Mouse (Mus musculus) liver, embryonic 15.5 days (tissue): ENCODE data around the gene Ntng1. TPM values are rescaled to one million over a fixed set of nuclear protein-coding genes. Genes with fewer than 3 reads are reported as not detected.
A peak's percentile ranks its signal among the peaks of the same experiment; 100 is the strongest.

Source experiments
- ATAC-seq: fragments of 200-750 bp; cut with Nextera tagmentation; 2 replicates; pipeline ENCODE4 v1.8.0; 2017; ENCODE audit warnings: moderate number of reproducible peaks, mild to moderate bottlenecking, moderate library complexity; ENCODE audit not compliant: insufficient read depth
- H3K27ac ChIP-seq: fragments of 300-500 bp; sonication (generic); replicated peaks from 2 replicates; pipeline ENCODE4 v1.5.1; 2015; ENCODE audit warnings: mild to moderate bottlenecking, inconsistent platforms
- H3K27me3 ChIP-seq: fragments of 300-500 bp; sonication (generic); 2 replicates; pipeline ENCODE4 v1.6.1; 2015; ENCODE audit warnings: mild to moderate bottlenecking, inconsistent platforms
- H3K36me3 ChIP-seq: fragments of 300-500 bp; sonication (generic); replicated peaks from 2 replicates; pipeline ENCODE4 v1.6.1; 2015; ENCODE audit warnings: moderate library complexity, mild to moderate bottlenecking, inconsistent platforms
- H3K4me1 ChIP-seq: fragments of 300-500 bp; sonication (generic); replicated peaks from 2 replicates; pipeline ENCODE4 v1.6.1; 2015; ENCODE audit warnings: inconsistent platforms
- H3K4me2 ChIP-seq: fragments of 300-500 bp; sonication (generic); 2 replicates; pipeline ENCODE4 v1.6.1; 2015; ENCODE audit warnings: moderate library complexity, mild to moderate bottlenecking, inconsistent platforms
- H3K4me3 ChIP-seq: fragments of 300-500 bp; sonication (generic); replicated peaks from 2 replicates; pipeline ENCODE4 v1.5.1; 2015; ENCODE audit warnings: mild to moderate bottlenecking, inconsistent platforms
- H3K9ac ChIP-seq: fragments of 300-500 bp; sonication (generic); 2 replicates; pipeline ENCODE4 v1.6.1; 2015; ENCODE audit warnings: moderate library complexity, mild to moderate bottlenecking, inconsistent platforms
- H3K9me3 ChIP-seq: fragments of 300-500 bp; sonication (generic); replicated peaks from 2 replicates; pipeline ENCODE4 v1.6.1; 2016; ENCODE audit warnings: inconsistent platforms
- WGBS: fragments of 180-500 bp; shearing (Covaris S2); methylation state at CpG from one replicate; pipeline ENCODE4 v1.1.7; 2015; ENCODE audit warnings: mixed read lengths; ENCODE audit not compliant: insufficient replicate concordance; 5-methylcytosine and 5-hydroxymethylcytosine counted together
- polyA plus RNA-seq: library from polyadenylated mRNA; unstranded; fragments of >200 nt; fragmentation: Nextera tagmentation; extraction: Ambion mirVana; gene quantifications from 2 replicates; pipeline ENCODE4 v1.2.1, GENCODE M21; 2015

Ntng1 gene
- 0.07 and 0.24 TPM in 2 replicates for polyA plus RNA-seq

GRCm38 (mm10) chr3:110143206-110144061 lies at the start of gene Ntng1:
Gene Ntng1, minus strand, starts transcription at chr3:110144011.
- no peaks in the 10 kb centered on the region for H3K9me3 ChIP-seq
- no peak within 1 kb of the TSS for H3K27ac ChIP-seq
- peak within 1 kb of the TSS; percentile 43 for H3K4me3 ChIP-seq
- WGBS: under 1% methylated on average over 52 of the region's 52 CpGs
- no peak for ATAC-seq
- H3K4me2 ChIP-seq: peak within 1 kb of the TSS; percentile 62
- peaks cover 48% of the 10 kb centered on the region for H3K27me3 ChIP-seq
- H3K36me3 ChIP-seq: no peaks in the 10 kb centered on the region
- 0 out of 2 replicates have a peak, but pooled peaks cover 4% of the 10 kb centered on the region for H3K4me1 ChIP-seq
- no peak within 1 kb of the TSS for H3K9ac ChIP-seq

GRCm38 (mm10) chr3:110187401-110187948 lies 43.7 kb upstream of the Ntng1 start:
- no peaks in the 10 kb centered on the region for H3K36me3 ChIP-seq
- 56% methylated on average over 5 of the region's 5 CpGs for WGBS
- no peaks in the 10 kb centered on the region for H3K9me3 ChIP-seq
- no peak overlapping the region for H3K27ac ChIP-seq
- no peak overlapping the region for H3K4me2 ChIP-seq
- no peak overlapping the region for H3K9ac ChIP-seq
- no peak overlapping the region for H3K4me3 ChIP-seq
- ATAC-seq: no peak
- H3K4me1 ChIP-seq: no peaks in the 10 kb centered on the region
- H3K27me3 ChIP-seq: no peaks in the 10 kb centered on the region

- Histone ChIP-seq H3K9ac (no peak overlapping the region), H3K4me2 (no peak overlapping the region), H3K27ac (no peak overlapping the region), H3K4me3 (no peak overlapping the region), H3K36me3 (no peaks in the 10 kb centered on the region), H3K27me3 (peaks cover 16% of the 10 kb centered on the region), H3K4me1 (no peaks in the 10 kb centered on the region), H3K9me3 (no peaks in the 10 kb centered on the region)
- ATAC-seq: no peak
- WGBS: 38% methylated on average over 7 of the region's 7 CpGs
These were observed 5.3 kb upstream of the Ntng1 start for GRCm38 (mm10) chr3:110149089-110149488.

- Histone ChIP-seq H3K4me3 (no peak overlapping the region), H3K36me3 (no peaks in the 10 kb centered on the region), H3K4me1 (0 out of 2 replicates have a peak, but pooled peaks cover 4% of the 10 kb centered on the region), H3K4me2 (no peak overlapping the region), H3K27me3 (peaks cover 48% of the 10 kb centered on the region), H3K27ac (no peak overlapping the region), H3K9ac (no peak overlapping the region), H3K9me3 (no peaks in the 10 kb centered on the region)
- ATAC-seq: no peak
- WGBS: 41% methylated on average over 6 of the region's 6 CpGs
These were observed 667 bp upstream of the Ntng1 start for GRCm38 (mm10) chr3:110144301-110145055.

GRCm38 (mm10) chr3:110142314-110143205 lies 1.3 kb downstream of the Ntng1 start:
- H3K9me3 ChIP-seq: no peaks in the 10 kb centered on the region
- 0 out of 2 replicates have a peak, but pooled peaks cover 4% of the 10 kb centered on the region for H3K4me1 ChIP-seq
- H3K27ac ChIP-seq: no peak overlapping the region
- peak overlapping the region; percentile 43 for H3K4me3 ChIP-seq
- H3K36me3 ChIP-seq: no peaks in the 10 kb centered on the region
- H3K4me2 ChIP-seq: peak overlapping the region; percentile 62
- no peak for ATAC-seq
- H3K9ac ChIP-seq: no peak overlapping the region
- 1% methylated on average over 70 of the region's 77 CpGs for WGBS
- H3K27me3 ChIP-seq: peaks cover 48% of the 10 kb centered on the region

- no peak overlapping the region for H3K9ac ChIP-seq
- H3K4me3 ChIP-seq: peak overlapping the region; percentile 43
These were observed 2.2 kb downstream of the Ntng1 start for GRCm38 (mm10) chr3:110141351-110142302.

GRCm38 (mm10) chr3:110136115-110136514 lies 7.7 kb downstream of the Ntng1 start:
- Histone ChIP-seq H3K9me3 (no peaks in the 10 kb centered on the region), H3K36me3 (no peaks in the 10 kb centered on the region), H3K27me3 (0 out of 2 replicates have a peak, but pooled peaks cover 3% of the 10 kb centered on the region), H3K4me2 (no peak overlapping the region), H3K27ac (no peak overlapping the region), H3K4me3 (no peak overlapping the region), H3K4me1 (no peaks in the 10 kb centered on the region), H3K9ac (no peak overlapping the region)
- 17% methylated on average over 1 of the region's 1 CpGs for WGBS
- ATAC-seq: no peak

More at GRCm38 (mm10) chr3:110141351-110142302, 2.2 kb downstream of the Ntng1 start:
- WGBS: 2% methylated on average over 13 of the region's 13 CpGs
- 0 out of 2 replicates have a peak, but pooled peaks cover 4% of the 10 kb centered on the region for H3K4me1 ChIP-seq
- H3K27ac ChIP-seq: no peak overlapping the region
- no peaks in the 10 kb centered on the region for H3K9me3 ChIP-seq
- H3K36me3 ChIP-seq: no peaks in the 10 kb centered on the region
- no peak for ATAC-seq
- H3K27me3 ChIP-seq: peaks cover 48% of the 10 kb centered on the region
- H3K4me2 ChIP-seq: peak overlapping the region; percentile 62

- Histone ChIP-seq H3K4me2 (no peak overlapping the region), H3K9me3 (no peaks in the 10 kb centered on the region), H3K9ac (no peak overlapping the region), H3K27me3 (no peaks in the 10 kb centered on the region), H3K36me3 (no peaks in the 10 kb centered on the region), H3K4me1 (no peaks in the 10 kb centered on the region), H3K27ac (no peak overlapping the region), H3K4me3 (no peak overlapping the region)
- ATAC-seq: no peak
- 63% methylated on average over 9 of the region's 9 CpGs for WGBS
These were observed 10.7 kb downstream of the Ntng1 start for GRCm38 (mm10) chr3:110133150-110133549.

GRCm38 (mm10) chr3:110132289-110132688 lies 11.5 kb downstream of the Ntng1 start:
- Histone ChIP-seq H3K27me3 (no peaks in the 10 kb centered on the region), H3K9ac (no peak overlapping the region), H3K36me3 (no peaks in the 10 kb centered on the region), H3K4me3 (no peak overlapping the region), H3K9me3 (no peaks in the 10 kb centered on the region), H3K27ac (no peak overlapping the region), H3K4me1 (no peaks in the 10 kb centered on the region), H3K4me2 (no peak overlapping the region)
- 69% methylated on average over 8 of the region's 8 CpGs for WGBS
- ATAC-seq: no peak
